Mouse (Mus musculus): Measurements from ENCODE around the gene Fxn. TPM values are rescaled to one million over a fixed set of nuclear protein-coding genes. Genes with fewer than 3 reads are reported as not detected.

Gene Fxn
- polyA plus RNA-seq, 1 experiment from 2014 or later: 56.6 TPM

GRCm38 (mm10) chr19:24315234-24315633 lies 34.8 kb upstream of the Fxn start:
- no peaks in the 10 kb centered on the region for H3K27me3 ChIP-seq

GRCm38 (mm10) chr19:24314676-24315075 lies 34.3 kb upstream of the Fxn start:
- WGBS: 94% methylated on average over 11 of the region's 11 CpGs

More at GRCm38 (mm10) chr19:24315234-24315633, 34.8 kb upstream of the Fxn start:
- Histone ChIP-seq H3K9me3 (no peaks in the 10 kb centered on the region), H3K27ac (no peak overlapping the region), H3K4me2 (replicated peaks) (no peak overlapping the region), H3K9ac (no peak overlapping the region), H3K36me3 (no peaks in the 10 kb centered on the region), H3K4me3 (no peak overlapping the region), H3K4me1 (0 out of 2 replicates have a peak, but pooled peaks cover 4% of the 10 kb centered on the region)
- no peak for ATAC-seq (ENCODE audit: low FRiP score, low read depth)
- 90% methylated on average over 4 of the region's 4 CpGs for WGBS

GRCm38 (mm10) chr19:24312556-24313342 lies 32.3 kb upstream of the Fxn start:
- no peak overlapping the region for H3K9ac ChIP-seq
- H3K4me3 ChIP-seq: no peak overlapping the region
- H3K27ac ChIP-seq: no peak overlapping the region
- no peak overlapping the region for H3K4me2 ChIP-seq (replicated peaks)
- ATAC-seq (ENCODE audit: low FRiP score, low read depth): no peak
- 54% methylated on average over 12 of the region's 12 CpGs for WGBS
- H3K4me1 ChIP-seq: peaks cover 10% of the 10 kb centered on the region
- H3K9me3 ChIP-seq: no peaks in the 10 kb centered on the region
- no peaks in the 10 kb centered on the region for H3K36me3 ChIP-seq
- no peaks in the 10 kb centered on the region for H3K27me3 ChIP-seq

More at GRCm38 (mm10) chr19:24314676-24315075, 34.3 kb upstream of the Fxn start:
- Histone ChIP-seq H3K4me1 (0 out of 2 replicates have a peak, but pooled peaks cover 4% of the 10 kb centered on the region), H3K9ac (no peak overlapping the region), H3K36me3 (no peaks in the 10 kb centered on the region), H3K9me3 (no peaks in the 10 kb centered on the region), H3K27ac (no peak overlapping the region), H3K4me2 (replicated peaks) (no peak overlapping the region), H3K4me3 (no peak overlapping the region), H3K27me3 (no peaks in the 10 kb centered on the region)
- no peak for ATAC-seq (ENCODE audit: low FRiP score, low read depth)

- 74% methylated on average over 5 of the region's 5 CpGs for WGBS
- no peak overlapping the region for H3K4me2 ChIP-seq (replicated peaks)
- no peak overlapping the region for H3K9ac ChIP-seq
- H3K4me1 ChIP-seq: peaks cover 12% of the 10 kb centered on the region
- H3K4me3 ChIP-seq: no peak overlapping the region
- no peak for ATAC-seq (ENCODE audit: low FRiP score, low read depth)
- H3K9me3 ChIP-seq: no peaks in the 10 kb centered on the region
- H3K27ac ChIP-seq: no peak overlapping the region
- no peaks in the 10 kb centered on the region for H3K36me3 ChIP-seq
- no peaks in the 10 kb centered on the region for H3K27me3 ChIP-seq
Measured at GRCm38 (mm10) chr19:24312046-24312445, 31.6 kb upstream of the Fxn start.

GRCm38 (mm10) chr19:24308305-24308705 lies 27.9 kb upstream of the Fxn start:
- H3K4me3 ChIP-seq: no peak overlapping the region
- no peak for ATAC-seq (ENCODE audit: low FRiP score, low read depth)
- no peak overlapping the region for H3K4me2 ChIP-seq (replicated peaks)
- 10% methylated on average over 5 of the region's 5 CpGs for WGBS
- no peaks in the 10 kb centered on the region for H3K36me3 ChIP-seq
- H3K9ac ChIP-seq: 0 out of 2 replicates have a peak overlapping the region, but pooled peaks have one; percentile 19
- peaks cover 12% of the 10 kb centered on the region for H3K4me1 ChIP-seq
- no peak overlapping the region for H3K27ac ChIP-seq
- no peaks in the 10 kb centered on the region for H3K9me3 ChIP-seq
- no peaks in the 10 kb centered on the region for H3K27me3 ChIP-seq

GRCm38 (mm10) chr19:24307271-24308221 lies 27.1 kb upstream of the Fxn start:
- H3K36me3 ChIP-seq: no peaks in the 10 kb centered on the region
- H3K4me2 ChIP-seq (replicated peaks): no peak overlapping the region
- 0 out of 2 replicates have a peak, but pooled peaks cover 2% of the 10 kb centered on the region for H3K27me3 ChIP-seq
- no peak for ATAC-seq (ENCODE audit: low FRiP score, low read depth)
- peaks cover 12% of the 10 kb centered on the region for H3K4me1 ChIP-seq
- 0 out of 2 replicates have a peak overlapping the region, but pooled peaks have one; percentile 19 for H3K9ac ChIP-seq
- H3K27ac ChIP-seq: no peak overlapping the region
- no peak overlapping the region for H3K4me3 ChIP-seq
- H3K9me3 ChIP-seq: no peaks in the 10 kb centered on the region
- WGBS: 59% methylated on average over 13 of the region's 13 CpGs

- Histone ChIP-seq H3K4me1 (peaks cover 12% of the 10 kb centered on the region), H3K4me3 (no peak overlapping the region), H3K4me2 (replicated peaks) (no peak overlapping the region), H3K9me3 (no peaks in the 10 kb centered on the region), H3K36me3 (no peaks in the 10 kb centered on the region), H3K27me3 (peaks cover 6% of the 10 kb centered on the region; the same call in 1 of the 2 replicates), H3K27ac (no peak overlapping the region), H3K9ac (no peak overlapping the region)
- ATAC-seq (ENCODE audit: low FRiP score, low read depth): no peak
- 91% methylated on average over 5 of the region's 5 CpGs for WGBS
Measured at GRCm38 (mm10) chr19:24306351-24306750, 25.9 kb upstream of the Fxn start.

- no peak overlapping the region for H3K4me3 ChIP-seq
- ATAC-seq (ENCODE audit: low FRiP score, low read depth): no peak
- WGBS: 42% methylated on average over 10 of the region's 10 CpGs
- H3K4me1 ChIP-seq: no peaks in the 10 kb centered on the region
- H3K9me3 ChIP-seq: no peaks in the 10 kb centered on the region
- H3K27me3 ChIP-seq: peaks cover 6% of the 10 kb centered on the region; the same call in 1 of the 2 replicates
- H3K9ac ChIP-seq: no peak overlapping the region
- H3K27ac ChIP-seq: no peak overlapping the region
- no peaks in the 10 kb centered on the region for H3K36me3 ChIP-seq
- H3K4me2 ChIP-seq (replicated peaks): no peak overlapping the region
Measured at GRCm38 (mm10) chr19:24302198-24302597, 21.8 kb upstream of the Fxn start.

- Histone ChIP-seq H3K36me3 (no peaks in the 10 kb centered on the region), H3K27ac (no peak overlapping the region), H3K4me2 (replicated peaks) (peak overlapping the region; percentile 60), H3K9me3 (no peaks in the 10 kb centered on the region), H3K27me3 (peaks cover 6% of the 10 kb centered on the region; the same call in 1 of the 2 replicates), H3K4me1 (no peaks in the 10 kb centered on the region), H3K4me3 (no peak overlapping the region), H3K9ac (no peak overlapping the region)
- ATAC-seq (ENCODE audit: low FRiP score, low read depth): no peak
- 23% methylated on average over 5 of the region's 5 CpGs for WGBS
Measured at GRCm38 (mm10) chr19:24301768-24302148, 21.4 kb upstream of the Fxn start.

- Histone ChIP-seq H3K4me3 (peak overlapping the region; percentile 32), H3K9me3 (no peaks in the 10 kb centered on the region), H3K27me3 (peaks cover 6% of the 10 kb centered on the region; the same call in 1 of the 2 replicates), H3K4me2 (replicated peaks) (peak overlapping the region; percentile 60), H3K4me1 (no peaks in the 10 kb centered on the region), H3K27ac (no peak overlapping the region), H3K9ac (0 out of 2 replicates have a peak overlapping the region, but pooled peaks have one; percentile 32), H3K36me3 (no peaks in the 10 kb centered on the region)
- 5% methylated on average over 9 of the region's 9 CpGs for WGBS
- ATAC-seq (ENCODE audit: low FRiP score, low read depth): peak; percentile 85
Measured at GRCm38 (mm10) chr19:24300994-24301767, 20.8 kb upstream of the Fxn start.

- no peaks in the 10 kb centered on the region for H3K27me3 ChIP-seq
- 0 out of 2 replicates have a peak, but pooled peaks cover 1% of the 10 kb centered on the region for H3K4me1 ChIP-seq
- no peak overlapping the region for H3K4me3 ChIP-seq
- H3K27ac ChIP-seq: no peak overlapping the region
- no peak for ATAC-seq (ENCODE audit: low FRiP score, low read depth)
- no peak overlapping the region for H3K9ac ChIP-seq
- no peak overlapping the region for H3K4me2 ChIP-seq (replicated peaks)
- 66% methylated on average over 5 of the region's 5 CpGs for WGBS
- H3K9me3 ChIP-seq: no peaks in the 10 kb centered on the region
- H3K36me3 ChIP-seq: no peaks in the 10 kb centered on the region
Measured at GRCm38 (mm10) chr19:24293537-24293936, 13.1 kb upstream of the Fxn start.

All from limb, embryonic 13.5 days (tissue).